ENCODE assay signal across 1 mouse cellular context in the genomic region with DNA sequence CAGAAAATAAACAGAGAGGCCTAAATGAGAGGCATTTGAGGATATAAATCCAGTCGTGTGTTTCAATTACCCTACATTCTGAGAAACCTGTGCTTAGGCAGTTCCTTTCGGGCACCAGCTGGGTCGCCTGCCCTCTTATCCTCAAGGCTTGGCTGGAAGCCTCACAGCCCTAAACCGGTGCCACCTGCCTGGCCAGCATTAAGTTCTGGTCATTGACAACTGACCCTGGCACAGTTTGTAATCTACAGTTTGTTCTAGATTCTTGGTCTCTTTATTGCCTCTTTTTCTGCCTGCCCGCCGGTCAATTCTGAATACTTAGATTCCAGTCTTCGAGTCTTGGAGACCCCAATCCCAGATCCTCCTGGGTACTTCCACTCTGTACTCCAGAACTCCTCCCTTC.
TF ChIP-seq lines count a peak whose summit lies in the region.

No protein-coding gene starts in this region.

TF ChIP-seq in MEL, 35 proteins besides CTCF, POLR2A, EP300 and RAD21:
- TF ChIP-seq NELFE (IDR thresholded peaks at IDR 0.05; ENCODE audit: low read depth, low read length) (no peak), BHLHE40 (IDR thresholded peaks at IDR 0.05; ENCODE audit: borderline replicate concordance, low read depth, low read length) (no peak), MAFK (IDR thresholded peaks at IDR 0.05; ENCODE audit: borderline replicate concordance, low read depth, low read length) (no peak), E2F4 (IDR thresholded peaks at IDR 0.05; ENCODE audit: borderline replicate concordance, low read depth, low read length) (no peak), KAT2A (conservative IDR thresholded peaks at IDR 0.05; ENCODE audit: low read depth, low read length) (no peak), NRF1 (IDR thresholded peaks at IDR 0.05; ENCODE audit: insufficient read depth, low read depth, low read length, poor library complexity, severe bottlenecking) (no peak)
